Mouse (Mus musculus): ENCODE measurements around the gene Lmod1. TPM values are rescaled to one million over a fixed set of nuclear protein-coding genes. Genes with fewer than 3 reads are reported as not detected.
A peak's percentile ranks its signal among the peaks of the same experiment; 100 is the strongest.

Lmod1 gene
- total RNA-seq (2021): 1.7 and 3.7 TPM in 2 replicates
- long read RNA-seq, experiment 1: 0 reads
- long read RNA-seq, experiment 2, partial matches to known transcripts: 1 of 3 reads
- long read RNA-seq, experiment 2, other reads (novel, unspliced or antisense): 0 of 3 reads

GRCm38 (mm10) chr1:135324571-135324970 lies at the start of gene Lmod1:
TSS of gene Lmod1 (plus strand) at chr1:135324807.
- DNase-seq: peak; percentile 76

- DNase-seq: peak; percentile 94
These were observed 44.0 kb upstream of the Lmod1 start for GRCm38 (mm10) chr1:135280646-135281045.

GRCm38 (mm10) chr1:135281841-135282240 lies 42.8 kb upstream of the Lmod1 start:
- DNase-seq: no peak

DNA sequence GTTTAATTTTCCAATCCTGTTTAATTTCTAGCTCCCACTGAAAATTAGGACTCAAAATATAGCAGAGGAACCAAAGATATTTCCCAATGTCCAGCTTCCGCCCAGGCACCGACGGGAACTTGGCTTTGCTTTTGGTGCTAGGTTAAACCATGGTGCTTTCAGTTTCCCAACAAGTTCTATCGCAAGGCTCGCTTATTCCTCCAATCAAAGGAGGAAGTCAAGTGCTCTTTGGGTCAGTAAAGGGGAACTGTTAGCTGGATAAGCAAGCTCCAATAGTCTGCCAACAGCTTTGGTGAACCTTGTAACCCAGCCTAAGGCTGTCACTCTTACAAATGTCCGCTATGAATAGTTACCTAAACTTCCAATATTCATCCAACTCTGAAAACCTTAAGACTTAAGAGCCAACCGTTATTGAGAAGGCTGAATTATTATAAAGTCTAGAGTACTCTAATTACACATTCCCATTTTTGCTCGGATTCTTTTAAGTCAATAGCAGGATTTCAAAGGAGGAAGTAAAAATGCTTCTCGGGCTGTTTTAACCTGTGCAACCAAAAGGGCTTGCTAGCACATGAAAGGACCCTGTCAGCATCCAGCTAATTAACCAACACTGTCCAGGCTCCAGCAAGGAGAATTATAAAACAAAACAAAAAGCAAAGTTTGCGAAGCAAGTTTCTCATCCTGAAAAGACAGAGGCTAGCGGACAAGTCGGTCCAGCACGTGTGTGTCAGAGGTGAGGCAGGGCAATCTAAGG lies 41.9 kb upstream of the Lmod1 start:
- DNase-seq: peak; percentile 62

DNA sequence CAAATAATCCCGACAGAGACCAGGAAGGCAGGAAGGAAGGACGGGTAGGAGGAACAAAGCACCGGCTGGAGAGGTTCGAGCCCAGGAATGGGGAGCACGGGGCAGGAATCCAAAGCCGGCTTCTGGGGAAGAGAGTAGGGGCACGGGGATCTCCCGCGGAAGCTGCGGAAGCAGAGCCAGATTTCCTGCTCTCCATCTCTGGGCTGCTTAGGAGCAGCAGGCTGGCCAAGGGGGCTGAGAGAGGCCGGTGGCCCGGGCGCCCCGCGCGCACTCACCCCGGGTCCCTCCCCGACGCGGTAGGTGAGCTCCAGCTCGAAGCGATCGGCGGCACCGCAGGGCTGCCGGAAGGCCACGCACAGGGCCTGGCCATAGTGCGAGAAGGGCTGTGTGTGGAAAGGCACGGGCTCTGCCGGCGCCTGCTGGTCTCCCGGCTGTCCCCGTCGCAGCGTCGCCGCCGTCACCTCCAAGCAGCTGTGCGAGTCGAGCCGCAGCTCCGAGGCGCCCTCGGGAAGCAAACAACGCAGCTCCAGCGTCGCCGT lies 41.3 kb upstream of the Lmod1 start:
- peak; percentile 64 for DNase-seq

DNA sequence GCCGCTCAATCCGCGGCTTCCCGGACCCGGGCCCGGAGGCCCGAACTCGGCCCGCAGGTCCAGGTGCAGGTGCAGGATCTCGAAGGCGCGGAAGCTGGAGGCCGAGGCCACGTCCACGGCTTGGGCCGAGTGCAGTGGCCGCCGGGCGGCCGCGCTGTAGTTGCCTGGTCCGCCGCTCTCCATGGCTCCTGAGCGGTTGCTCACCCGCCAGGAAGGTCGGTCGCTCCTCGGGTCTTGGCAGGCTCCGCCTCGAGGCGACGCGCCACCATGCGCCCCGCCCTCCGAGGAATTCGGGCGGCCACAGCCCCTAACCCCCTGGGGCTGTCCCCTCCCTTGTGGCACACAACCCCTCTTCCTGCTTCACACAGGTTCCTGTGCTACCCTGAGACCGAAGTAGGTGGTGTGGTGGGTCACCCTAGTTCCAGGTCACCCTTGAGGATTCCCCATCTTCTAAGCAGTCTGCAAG lies 40.7 kb upstream of the Lmod1 start, which contains the start of gene Rnpep:
Rnpep (minus strand) TSS at position 259 of the 466 bp plus-strand sequence.
- peak; percentile 86 for DNase-seq

DNA sequence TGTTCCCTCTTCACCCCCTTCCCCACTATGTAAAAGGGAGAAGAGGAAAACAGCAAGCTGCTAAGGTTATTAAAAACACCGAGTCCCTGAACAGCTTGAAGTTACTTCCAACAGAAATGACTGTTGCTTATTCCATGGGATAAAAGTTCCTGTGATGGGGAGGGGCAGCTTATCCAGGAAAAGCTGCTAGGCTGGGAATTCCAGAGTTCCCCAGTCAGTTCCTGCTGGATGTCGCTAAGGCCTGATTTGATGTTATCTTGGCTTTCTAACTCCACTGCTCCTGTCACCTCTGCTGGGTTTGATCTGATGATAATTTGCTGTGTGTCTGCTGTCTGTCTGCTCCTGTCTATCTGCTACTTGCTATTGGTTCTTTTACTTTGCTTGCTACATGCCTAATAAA lies 38.3 kb upstream of the Lmod1 start:
- DNase-seq: no peak

DNA sequence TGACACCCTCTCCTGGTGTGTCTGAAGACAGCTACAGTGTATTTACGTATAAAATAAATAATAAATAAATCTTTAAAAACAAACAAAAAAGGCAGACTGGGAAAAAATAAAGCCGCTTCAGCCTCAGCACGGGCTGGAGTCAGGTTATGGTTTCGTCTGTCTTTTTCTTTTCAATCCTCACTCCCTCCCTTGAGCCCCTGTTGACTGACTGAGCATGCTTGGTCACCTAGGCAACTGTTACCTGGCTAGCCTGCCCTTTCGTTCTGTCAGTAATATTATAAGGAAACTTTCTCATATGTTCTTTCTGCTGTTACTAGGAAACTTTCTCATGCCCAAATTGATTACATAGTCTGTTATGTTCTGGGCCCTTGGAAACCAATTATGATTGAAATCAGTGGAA lies 33.7 kb upstream of the Lmod1 start:
- no peak for DNase-seq

DNA sequence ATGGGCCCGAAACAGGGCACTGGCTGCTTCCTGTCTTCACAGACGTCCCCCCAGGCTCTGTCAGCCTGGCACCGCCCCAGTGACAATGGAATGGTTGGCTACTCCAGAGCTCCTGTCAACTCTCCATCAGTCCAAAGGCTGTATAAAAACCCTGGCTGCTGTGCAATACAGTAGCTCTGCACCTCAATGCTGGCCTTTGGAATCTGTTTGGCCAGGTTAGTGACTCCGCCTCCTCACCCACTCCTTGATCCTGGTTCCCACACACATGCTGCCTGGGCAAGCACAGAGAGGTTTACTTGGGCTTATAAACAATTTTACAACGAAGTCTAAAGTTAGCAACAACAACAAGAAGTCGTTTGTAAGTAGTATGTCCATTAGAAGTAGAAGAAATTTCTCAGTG lies 13.3 kb upstream of the Lmod1 start:
- DNase-seq: peak; percentile 9

- no peak for DNase-seq
These were observed 12.4 kb upstream of the Lmod1 start for GRCm38 (mm10) chr1:135312201-135312600.

DNA sequence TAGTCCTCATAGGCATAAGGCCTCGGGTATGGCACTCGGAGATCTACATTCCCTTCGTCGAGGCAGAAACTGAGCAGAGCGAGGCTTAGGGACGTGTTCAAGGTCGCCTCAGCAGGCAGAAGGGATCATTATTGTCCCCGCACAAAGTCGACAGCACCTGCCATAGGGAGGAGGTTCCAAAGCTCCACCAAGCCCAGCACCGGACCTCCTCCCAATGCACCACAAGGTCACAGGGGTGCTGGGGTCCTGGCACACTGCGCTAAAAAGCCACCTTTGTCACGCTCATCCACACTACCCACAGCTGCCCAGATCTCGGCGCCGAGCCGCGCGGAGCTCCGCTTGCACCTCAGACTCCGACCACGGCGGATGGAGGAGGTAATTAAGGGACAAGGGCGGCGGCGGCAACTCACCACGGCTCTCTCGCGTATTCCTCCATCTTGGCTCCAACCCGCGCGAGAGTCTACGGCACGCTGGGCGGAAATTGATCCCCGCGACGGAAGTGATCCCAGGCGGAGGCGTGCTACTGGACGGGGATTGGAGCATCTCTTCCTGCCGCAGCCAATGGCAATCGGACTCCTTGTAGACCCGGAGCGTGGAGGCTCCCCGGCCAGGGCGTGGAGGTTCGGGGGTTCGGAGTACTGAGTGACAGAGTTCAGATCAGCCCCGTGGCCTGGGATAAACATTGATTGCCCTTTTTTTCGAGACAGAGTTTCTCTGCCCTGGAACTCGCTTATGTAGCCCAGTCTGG lies 11.1 kb upstream of the Lmod1 start, which contains the start of gene Timm17a:
Timm17a (minus strand) TSS at position 495 of the 748 bp plus-strand sequence.
- DNase-seq: peak; percentile 97

DNA sequence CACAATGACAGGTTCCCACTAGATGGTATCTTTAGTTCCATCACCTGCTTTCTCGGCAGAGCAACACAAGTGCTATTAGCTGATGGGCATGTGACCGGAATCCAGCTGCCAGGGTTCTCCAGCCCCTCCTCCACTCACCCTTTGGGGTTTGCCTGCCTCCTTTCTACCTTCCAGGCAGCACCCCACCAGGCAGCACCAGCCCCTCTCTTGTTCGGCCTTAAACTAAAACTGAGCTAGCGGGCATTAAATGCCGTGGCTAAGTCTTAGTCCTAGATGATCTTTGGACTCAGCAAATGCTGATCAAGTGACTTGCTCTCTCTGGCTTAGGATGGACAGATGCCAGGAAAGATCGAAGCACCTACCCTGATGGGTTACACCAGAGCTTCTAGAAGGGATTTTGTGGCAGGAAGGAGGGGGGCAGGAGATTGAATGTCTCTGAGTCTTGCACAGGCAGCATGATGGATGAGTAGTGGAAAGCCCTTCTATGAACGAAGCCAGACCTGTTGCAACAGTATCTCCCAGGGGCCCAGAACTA lies 1.2 kb upstream of the Lmod1 start:
- DNase-seq: peak; percentile 38

- no peak for DNase-seq
These were observed 1.3 kb downstream of the Lmod1 start for GRCm38 (mm10) chr1:135325934-135326333.

GRCm38 (mm10) chr1:135328368-135328767 lies 3.8 kb downstream of the Lmod1 start:
- DNase-seq: no peak

DNA sequence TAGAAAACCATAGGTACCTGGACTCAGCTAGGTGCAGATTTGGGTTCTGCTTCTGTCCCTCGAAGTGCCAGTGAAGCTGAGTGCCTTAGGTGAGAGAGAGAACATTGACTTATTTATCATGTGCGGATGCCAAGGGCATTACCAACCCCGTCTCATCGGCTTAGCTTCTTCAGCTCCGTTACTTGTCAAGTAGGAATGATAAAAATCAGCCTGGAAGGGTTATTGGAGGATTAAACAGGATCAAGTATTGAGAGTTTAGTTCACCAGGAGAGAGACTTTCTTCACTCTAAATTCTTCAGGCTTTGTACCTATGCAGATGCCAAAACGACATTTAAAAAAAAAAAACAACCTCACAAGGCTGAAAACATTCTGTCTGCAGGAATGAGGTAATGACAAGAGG lies 6.0 kb downstream of the Lmod1 start:
- no peak for DNase-seq

DNA sequence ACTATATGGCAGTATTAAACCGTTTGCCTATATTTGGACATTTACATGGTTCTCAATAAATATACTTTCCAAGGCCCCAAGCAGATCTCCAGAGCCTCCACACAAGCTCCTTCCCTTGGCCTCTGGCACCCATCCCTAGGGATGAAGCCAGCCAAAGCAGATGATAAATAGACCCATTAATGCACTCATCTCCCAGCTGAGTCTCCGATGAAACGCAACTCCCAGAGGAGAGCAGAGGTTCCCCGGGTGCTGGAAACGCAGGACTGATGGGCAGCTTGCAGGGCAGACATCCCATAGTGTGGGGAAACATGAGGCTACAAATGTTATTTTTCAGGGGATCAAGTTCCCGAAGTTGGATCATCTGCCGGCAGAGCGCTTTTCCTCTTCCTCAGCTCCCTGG lies 17.3 kb downstream of the Lmod1 start:
- peak; percentile 17 for DNase-seq

DNA sequence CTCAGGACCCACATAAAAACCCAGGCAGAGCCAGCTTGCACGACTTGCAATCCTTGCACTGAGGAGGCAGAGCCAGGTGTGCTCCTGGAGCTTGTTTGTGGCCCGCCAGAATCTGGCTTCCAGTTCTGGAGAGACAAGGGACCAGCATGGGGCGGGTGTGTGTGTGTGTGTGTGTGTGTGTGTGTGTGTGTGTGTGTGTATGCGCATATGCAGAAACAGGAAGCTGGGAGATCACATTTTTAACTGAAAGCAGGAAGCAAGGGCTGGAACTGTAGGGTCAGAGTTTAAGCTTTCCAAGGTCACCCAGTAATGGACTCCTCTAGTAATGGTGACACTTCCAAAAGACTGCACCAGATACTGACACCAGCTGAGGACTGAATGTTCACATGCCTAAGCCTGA lies 19.4 kb downstream of the Lmod1 start:
- DNase-seq: no peak

DNA sequence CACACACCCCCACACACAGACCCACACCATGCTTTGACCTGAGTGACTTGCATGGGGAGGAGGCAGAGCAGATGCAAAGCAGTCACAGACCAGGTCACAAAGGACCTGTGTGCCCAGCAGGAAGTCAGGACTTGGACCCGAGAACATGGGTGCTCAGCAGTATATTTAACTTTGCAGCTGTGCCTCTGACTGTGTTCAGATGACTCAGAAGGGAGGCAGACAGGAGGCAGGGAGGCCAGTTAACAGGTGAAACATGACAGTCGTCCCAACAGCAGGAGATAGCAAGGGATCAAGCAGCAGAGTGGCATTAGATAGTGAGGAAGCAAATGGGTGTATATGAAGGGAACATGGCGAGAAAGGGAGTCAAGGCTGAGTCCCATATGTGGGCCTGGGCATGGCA lies 22.3 kb downstream of the Lmod1 start:
- DNase-seq: no peak

- peak; percentile 74 for DNase-seq
These were observed 23.0 kb downstream of the Lmod1 start for GRCm38 (mm10) chr1:135347498-135348169.

DNA sequence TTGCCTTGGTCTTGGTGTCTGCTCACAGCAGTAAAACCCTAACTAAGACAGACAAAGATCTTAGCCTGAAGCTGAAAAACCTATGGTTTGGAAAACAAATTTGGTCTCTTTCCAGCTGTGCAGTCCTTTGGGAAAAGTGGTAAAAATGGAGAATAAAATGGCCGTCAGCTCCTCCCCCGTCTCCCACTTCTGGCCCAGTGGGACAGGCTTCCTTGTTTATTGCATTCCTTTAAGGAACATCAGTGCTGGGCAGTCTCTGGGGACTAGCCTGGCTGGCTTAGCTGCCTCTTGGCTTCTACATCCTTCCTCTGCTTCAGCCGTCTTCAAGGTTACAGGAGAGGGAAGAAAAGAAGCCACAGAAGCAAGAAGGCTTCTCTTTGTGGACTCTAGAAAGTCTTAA lies 27.3 kb downstream of the Lmod1 start:
- peak; percentile 73 for DNase-seq

DNA sequence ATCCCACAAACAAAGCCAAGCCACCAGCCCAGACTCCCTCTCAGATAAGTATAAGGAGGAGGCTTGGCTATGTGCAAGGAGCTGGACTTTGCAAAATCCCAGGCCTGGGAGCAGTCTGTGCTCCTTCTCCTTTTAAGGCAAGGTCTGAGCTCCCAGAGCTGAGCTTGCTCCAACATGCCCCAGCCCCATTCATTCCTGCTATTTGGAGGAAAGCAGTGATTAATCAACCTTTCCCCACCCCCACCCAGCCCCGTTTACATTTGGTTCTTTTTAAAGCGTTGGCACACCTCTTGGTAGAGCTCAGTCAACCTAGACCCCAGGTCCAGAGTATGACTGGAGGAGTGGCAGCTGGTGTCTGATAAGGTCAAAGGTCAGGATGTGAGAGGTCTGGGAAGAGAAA lies 34.5 kb downstream of the Lmod1 start:
- DNase-seq: no peak

DNA sequence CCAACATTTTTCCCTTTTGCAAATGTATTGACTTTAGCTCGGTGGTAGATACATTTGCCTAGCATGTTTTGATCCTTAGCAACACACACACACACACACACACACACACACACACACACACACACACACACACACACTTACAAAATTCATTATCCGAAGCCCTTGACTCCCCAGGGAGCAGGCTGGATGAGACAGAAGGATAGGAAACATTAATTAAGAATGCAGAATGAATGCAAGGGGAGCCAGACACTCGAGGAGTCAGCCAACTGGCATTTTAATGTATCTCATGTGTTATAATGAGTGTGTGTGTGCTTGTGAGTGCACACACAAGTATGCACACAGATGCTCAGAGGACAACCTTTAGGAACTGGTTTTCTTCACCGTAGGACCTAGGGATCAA lies 36.9 kb downstream of the Lmod1 start:
- no peak for DNase-seq
